19 mouse cellular contexts compared by ENCODE assay signal in the genomic region with DNA sequence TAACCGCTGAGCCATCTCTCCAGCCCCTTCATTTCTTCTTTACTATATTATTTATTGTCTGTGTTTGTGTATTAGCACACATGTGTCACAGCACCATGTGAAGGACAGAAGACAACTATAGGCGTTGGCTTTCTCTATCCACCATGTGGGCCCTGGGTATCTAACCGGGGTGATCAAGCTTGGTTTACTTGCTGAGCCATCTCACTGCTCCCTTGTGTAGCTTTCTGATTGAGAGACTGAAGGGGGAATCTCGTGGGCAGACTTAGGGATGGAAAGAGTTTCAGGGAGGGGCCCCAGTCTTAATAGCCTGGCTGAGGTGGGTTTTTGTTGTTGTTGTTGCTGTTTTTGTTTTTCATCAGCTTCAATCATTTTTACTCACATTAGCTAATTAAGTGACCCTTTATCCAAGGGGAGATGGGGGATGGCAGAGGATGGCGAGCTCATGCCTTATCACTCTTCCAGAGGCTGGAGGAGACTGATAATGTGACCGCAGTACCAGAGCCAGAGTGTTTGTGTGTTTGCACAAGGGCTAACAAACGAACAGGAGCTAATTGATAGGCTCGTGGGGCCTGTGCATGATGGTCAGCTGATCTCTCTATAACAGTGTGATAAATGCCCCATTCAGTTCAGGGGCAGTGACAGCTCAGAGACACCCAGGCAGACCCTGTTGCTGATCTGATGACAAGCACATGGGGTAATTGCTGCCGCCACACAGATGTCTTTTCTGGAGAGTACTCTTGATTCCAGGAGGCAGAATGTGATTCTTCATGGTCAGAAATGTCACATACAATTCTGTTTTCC. TPM values are rescaled to one million over a fixed set of nuclear protein-coding genes. Genes with fewer than 3 reads are reported as not detected.
A peak's percentile ranks its signal among the peaks of the same experiment; 100 is the strongest.
DNase-seq lines count a peak whose midpoint lies in the region; ATAC-seq and TF ChIP-seq lines count a peak whose summit lies in the region.
"Had no signal": no experiment of that assay in that cellular context is flagged by ENCODE, and none has a peak within 500 bp of the region (broad histone marks: within the 10 kb centered on the region; RNA-seq: fewer than 3 reads in every experiment).

No protein-coding gene starts in this region.

- peak; percentile 11 for DNase-seq in MN1 (ENCODE audit: low spot score)
- no peak for DNase-seq in adrenal gland, postnatal 36 days
- no peak for DNase-seq in kidney, postnatal 4 days
- no peak for DNase-seq in thymus, postnatal 0 days (ENCODE audit: low spot score)
- DNase-seq: adrenal gland, postnatal 10 days; cerebellum, adult 11 months; forebrain, postnatal 0 days; heart, postnatal 36 days; right cerebral cortex, adult 18-20 months had no signal

- peak; percentile 71; the same call in 1 of the 2 replicates for ATAC-seq in intestine, embryonic 15.5 days
- no peak for ATAC-seq in intestine, postnatal 0 days
- peak; percentile 68 for ATAC-seq in intestine, embryonic 16.5 days
- ATAC-seq: forebrain, postnatal 0 days had no signal

- no peak overlapping the region for H3K4me2 ChIP-seq in intestine, embryonic 15.5 days (replicated peaks)
- H3K4me2 ChIP-seq in intestine, postnatal 0 days (replicated peaks; ENCODE audit: low read depth), result no peak overlapping the region
- H3K4me2 ChIP-seq in intestine, embryonic 16.5 days (ENCODE audit: low read depth, low read length), result no peak overlapping the region
- H3K4me2 ChIP-seq: neural tube, embryonic 15.5 days had no signal

- H3K9ac ChIP-seq in intestine, embryonic 15.5 days, result no peak overlapping the region
- no peak overlapping the region for H3K9ac ChIP-seq in intestine, postnatal 0 days (ENCODE audit: low read depth, low read length)
- no peak overlapping the region for H3K9ac ChIP-seq in intestine, embryonic 16.5 days (ENCODE audit: low read depth, low read length)
- H3K9ac ChIP-seq: forebrain, postnatal 0 days; neural tube, embryonic 15.5 days had no signal

- no peaks in the 10 kb centered on the region for H3K9me3 ChIP-seq in intestine, embryonic 15.5 days
- no peaks in the 10 kb centered on the region for H3K9me3 ChIP-seq in intestine, postnatal 0 days (ENCODE audit: control insufficient read depth)
- H3K9me3 ChIP-seq in intestine, embryonic 16.5 days (ENCODE audit: control insufficient read depth, low read length), result no peaks in the 10 kb centered on the region
- H3K9me3 ChIP-seq in megakaryocyte, embryonic 14.5 days, result no peaks in the 10 kb centered on the region
- H3K9me3 ChIP-seq: neural tube, embryonic 15.5 days had no signal

- no peaks in the 10 kb centered on the region for H3K36me3 ChIP-seq in intestine, embryonic 15.5 days
- no peaks in the 10 kb centered on the region for H3K36me3 ChIP-seq in intestine, postnatal 0 days (ENCODE audit: control insufficient read depth, insufficient read depth)
- H3K36me3 ChIP-seq in intestine, embryonic 16.5 days (ENCODE audit: control insufficient read depth, insufficient read depth, low read length), result no peaks in the 10 kb centered on the region
- H3K36me3 ChIP-seq in megakaryocyte, embryonic 14.5 days (replicated peaks; ENCODE audit: low read length), result no peaks in the 10 kb centered on the region
- H3K36me3 ChIP-seq: neural tube, embryonic 15.5 days had no signal

- 58% methylated on average over 9 of the region's 9 CpGs for WGBS in intestine, embryonic 15.5 days
- WGBS in intestine, postnatal 0 days, result 50% methylated on average over 9 of the region's 9 CpGs
- 57% methylated on average over 9 of the region's 9 CpGs for whole genome bisulfite sequencing in intestine, embryonic 16.5 days

- no peak overlapping the region for H3K27ac ChIP-seq in intestine, embryonic 15.5 days
- H3K27ac ChIP-seq in intestine, postnatal 0 days (ENCODE audit: low read depth, low read length), result no peak overlapping the region
- H3K27ac ChIP-seq in intestine, embryonic 16.5 days (ENCODE audit: low read length), result no peak overlapping the region
- H3K27ac ChIP-seq: neural tube, embryonic 15.5 days had no signal

- TF ChIP-seq CTCF in intestine, postnatal 0 days (IDR thresholded peaks at IDR 0.05; ENCODE audit: low read depth), result no peak

- no peaks in the 10 kb centered on the region for H3K27me3 ChIP-seq in intestine, embryonic 15.5 days (replicated peaks)
- no peaks in the 10 kb centered on the region for H3K27me3 ChIP-seq in intestine, postnatal 0 days (replicated peaks; ENCODE audit: control insufficient read depth, insufficient read depth, low read length)
- H3K27me3 ChIP-seq in intestine, embryonic 16.5 days (replicated peaks; ENCODE audit: control insufficient read depth, insufficient read depth, low read length), result no peaks in the 10 kb centered on the region
- no peaks in the 10 kb centered on the region for H3K27me3 ChIP-seq in megakaryocyte, embryonic 14.5 days (replicated peaks)
- H3K27me3 ChIP-seq: neural tube, embryonic 15.5 days had no signal

- no peak overlapping the region for H3K4me3 ChIP-seq in intestine, embryonic 15.5 days (replicated peaks)
- no peak overlapping the region for H3K4me3 ChIP-seq in intestine, postnatal 0 days (ENCODE audit: low read depth, low read length)
- no peak overlapping the region for H3K4me3 ChIP-seq in intestine, embryonic 16.5 days (ENCODE audit: low read length)
- peak overlapping the region; percentile 2 for H3K4me3 ChIP-seq in megakaryocyte, embryonic 14.5 days (replicated peaks)
- H3K4me3 ChIP-seq: neural tube, embryonic 15.5 days had no signal

- H3K4me1 ChIP-seq in intestine, embryonic 15.5 days (replicated peaks), result no peaks in the 10 kb centered on the region
- no peaks in the 10 kb centered on the region for H3K4me1 ChIP-seq in intestine, postnatal 0 days (replicated peaks; ENCODE audit: control insufficient read depth, insufficient read depth, low read length)
- H3K4me1 ChIP-seq in intestine, embryonic 16.5 days (ENCODE audit: control insufficient read depth, insufficient read depth, low read length), result 0 out of 2 replicates have a peak, but pooled peaks cover 5% of the 10 kb centered on the region
- peaks cover 16% of the 10 kb centered on the region for H3K4me1 ChIP-seq in megakaryocyte, embryonic 14.5 days
- H3K4me1 ChIP-seq: neural tube, embryonic 15.5 days had no signal

RNA-seq across cellular contexts. Expression of a gene that starts 20.6 kb away (rescaled TPM):
- not detected in 2 replicates for polyA plus RNA-seq in intestine, embryonic 15.5 days (2015; fragmentation: Nextera tagmentation; extraction: Ambion mirVana)
- polyA plus RNA-seq in intestine, postnatal 0 days (2015; fragmentation: Nextera tagmentation; extraction: Ambion mirVana), result not detected in 2 replicates
- polyA plus RNA-seq in intestine, embryonic 16.5 days (2015; fragmentation: Nextera tagmentation; extraction: Ambion mirVana), result not detected in 2 replicates
- polyA plus RNA-seq in megakaryocyte, embryonic 14.5 days (2012; ENCODE audit: insufficient read depth, low replicate concordance), result not detected in 2 replicates
- not detected for total RNA-seq in adrenal gland, postnatal 36 days (2021)
- not detected in 2 replicates for polyA plus RNA-seq in thymus, postnatal 0 days (2015; fragmentation: Nextera tagmentation; extraction: Ambion mirVana)
- total RNA-seq: adrenal gland, postnatal 10 days; forebrain, postnatal 0 days; heart, adult 8-10 months; heart, postnatal 36 days; left cerebral cortex, postnatal 10 days; liver, adult 2 months had no signal
- polyA plus RNA-seq: forebrain, postnatal 0 days; intestine, embryonic 14.5 days; liver, adult 2 months; neural tube, embryonic 15.5 days had no signal

RNA-seq across cellular contexts. Expression of a gene that starts 20.6 kb away (rescaled TPM):
- not detected in 2 replicates for polyA plus RNA-seq in intestine, embryonic 15.5 days (2015; fragmentation: Nextera tagmentation; extraction: Ambion mirVana)
- not detected in 2 replicates for polyA plus RNA-seq in intestine, postnatal 0 days (2015; fragmentation: Nextera tagmentation; extraction: Ambion mirVana)
- polyA plus RNA-seq in intestine, embryonic 16.5 days (2015; fragmentation: Nextera tagmentation; extraction: Ambion mirVana), result not detected in 2 replicates
- not detected in 2 replicates for polyA plus RNA-seq in megakaryocyte, embryonic 14.5 days (2012; ENCODE audit: insufficient read depth, low replicate concordance)
- total RNA-seq in adrenal gland, postnatal 36 days (2021), result not detected
- not detected in 2 replicates for polyA plus RNA-seq in thymus, postnatal 0 days (2015; fragmentation: Nextera tagmentation; extraction: Ambion mirVana)
- total RNA-seq: adrenal gland, postnatal 10 days; forebrain, postnatal 0 days; gastrocnemius, adult 8-10 months; heart, adult 8-10 months; heart, postnatal 36 days; left cerebral cortex, postnatal 10 days; liver, adult 2 months had no signal
- polyA plus RNA-seq: forebrain, postnatal 0 days; intestine, embryonic 14.5 days; liver, adult 2 months; neural tube, embryonic 15.5 days had no signal

RNA-seq across cellular contexts. Expression of a gene that starts 26.4 kb away (rescaled TPM):
- polyA plus RNA-seq in intestine, embryonic 15.5 days (2015; fragmentation: Nextera tagmentation; extraction: Ambion mirVana), result 35.7 and 43.6 TPM in 2 replicates
- polyA plus RNA-seq in intestine, postnatal 0 days (2015; fragmentation: Nextera tagmentation; extraction: Ambion mirVana), result 40.1 and 63.8 TPM in 2 replicates
- polyA plus RNA-seq in intestine, embryonic 16.5 days (2015; fragmentation: Nextera tagmentation; extraction: Ambion mirVana), result 48.9 and 52.5 TPM in 2 replicates
- not detected in 2 replicates for polyA plus RNA-seq in megakaryocyte, embryonic 14.5 days (2012; ENCODE audit: insufficient read depth, low replicate concordance)
- total RNA-seq in adrenal gland, postnatal 36 days (2021), result not detected
- polyA plus RNA-seq in thymus, postnatal 0 days (2015; fragmentation: Nextera tagmentation; extraction: Ambion mirVana), result 3.2 and 4.1 TPM in 2 replicates
- total RNA-seq: adrenal gland, postnatal 10 days; gastrocnemius, adult 8-10 months; heart, postnatal 36 days had no signal

RNA-seq across cellular contexts. Expression of a gene that starts 27.6 kb away (rescaled TPM):
- polyA plus RNA-seq in intestine, embryonic 15.5 days (2015; fragmentation: Nextera tagmentation; extraction: Ambion mirVana), result 7.0 and 7.9 TPM in 2 replicates
- polyA plus RNA-seq in intestine, postnatal 0 days (2015; fragmentation: Nextera tagmentation; extraction: Ambion mirVana), result 2.9 and 3.5 TPM in 2 replicates
- 4.4 and 4.8 TPM in 2 replicates for polyA plus RNA-seq in intestine, embryonic 16.5 days (2015; fragmentation: Nextera tagmentation; extraction: Ambion mirVana)
- polyA plus RNA-seq in megakaryocyte, embryonic 14.5 days (2012; ENCODE audit: insufficient read depth, low replicate concordance), result 1.2 TPM in 1 of 2 replicates, not detected in the other
- 10 to 100 TPM; 15.7 to 19.7 TPM for total RNA-seq in adrenal gland, postnatal 36 days (2021)
- 4.2 and 4.7 TPM in 2 replicates for polyA plus RNA-seq in thymus, postnatal 0 days (2015; fragmentation: Nextera tagmentation; extraction: Ambion mirVana)

RNA-seq across cellular contexts. Expression of a gene that starts 42.6 kb away (rescaled TPM):
- polyA plus RNA-seq in intestine, embryonic 15.5 days (2015; fragmentation: Nextera tagmentation; extraction: Ambion mirVana), result 1.5 and 1.6 TPM in 2 replicates
- polyA plus RNA-seq in intestine, postnatal 0 days (2015; fragmentation: Nextera tagmentation; extraction: Ambion mirVana), result 0.56 and 0.68 TPM in 2 replicates
- polyA plus RNA-seq in intestine, embryonic 16.5 days (2015; fragmentation: Nextera tagmentation; extraction: Ambion mirVana), result 1.1 and 1.4 TPM in 2 replicates
- polyA plus RNA-seq in megakaryocyte, embryonic 14.5 days (2012; ENCODE audit: insufficient read depth, low replicate concordance), result 0.93 TPM in 1 of 2 replicates, not detected in the other
- 10 to 100 TPM in 1 of 2 experiments, 1 to 10 TPM in 1; 7.6 to 10.1 TPM for total RNA-seq in adrenal gland, postnatal 36 days (2021)
- 0.87 and 1.1 TPM in 2 replicates for polyA plus RNA-seq in thymus, postnatal 0 days (2015; fragmentation: Nextera tagmentation; extraction: Ambion mirVana)
